Mouse (Mus musculus) hindbrain, embryonic 15.5 days (tissue): ENCODE data around the gene Gpatch2l. TPM values are rescaled to one million over a fixed set of nuclear protein-coding genes. Genes with fewer than 3 reads are reported as not detected.

Experiments used
- ATAC-seq: fragments of 200-750 bp; cut with Nextera tagmentation; 2 replicates; pipeline ENCODE4 v1.8.0; 2017; ENCODE audit warnings: low read depth, moderate number of reproducible peaks, moderate TSS enrichment; ENCODE audit not compliant: low FRiP score
- H3K27ac ChIP-seq: fragments of 300-500 bp; sonication (generic); replicated peaks from 2 replicates; pipeline ENCODE4 v1.5.1; 2015; ENCODE audit warnings: mild to moderate bottlenecking, inconsistent platforms
- H3K27me3 ChIP-seq: fragments of 300-500 bp; sonication (generic); 2 replicates; pipeline ENCODE4 v1.6.1; 2015; ENCODE audit warnings: control low read depth, inconsistent platforms
- H3K36me3 ChIP-seq: fragments of 300-500 bp; sonication (generic); 2 replicates; pipeline ENCODE4 v1.6.1; 2015; ENCODE audit warnings: control low read depth, inconsistent platforms
- H3K4me1 ChIP-seq: fragments of 300-500 bp; sonication (generic); replicated peaks from 2 replicates; pipeline ENCODE4 v1.6.1; 2015; ENCODE audit warnings: control low read depth, inconsistent platforms
- H3K4me2 ChIP-seq: fragments of 300-500 bp; sonication (generic); 2 replicates; pipeline ENCODE4 v1.6.1; 2015; ENCODE audit warnings: moderate library complexity, mild to moderate bottlenecking, inconsistent platforms
- H3K4me3 ChIP-seq: fragments of 300-500 bp; sonication (generic); 2 replicates; pipeline ENCODE4 v1.5.1; 2015; ENCODE audit warnings: mild to moderate bottlenecking, inconsistent platforms
- H3K9ac ChIP-seq: fragments of 300-500 bp; sonication (generic); 2 replicates; pipeline ENCODE4 v1.6.1; 2015; ENCODE audit warnings: inconsistent platforms
- H3K9me3 ChIP-seq: fragments of 300-500 bp; sonication (generic); 2 replicates; pipeline ENCODE4 v1.6.1; 2016; ENCODE audit warnings: control low read depth, inconsistent platforms
- WGBS: fragments of 180-500 bp; shearing (Covaris S2); methylation state at CpG from one replicate; pipeline ENCODE4 v1.1.7; 2015; 5-methylcytosine and 5-hydroxymethylcytosine counted together
- polyA plus RNA-seq: library from polyadenylated mRNA; unstranded; fragments of >200 nt; fragmentation: Nextera tagmentation; extraction: Ambion mirVana; gene quantifications from 2 replicates; pipeline ENCODE4 v1.2.1, GENCODE M21; 2015

The Gpatch2l gene
- 26.5 and 29.4 TPM in 2 replicates for polyA plus RNA-seq

- H3K4me2 ChIP-seq = peak within 1 kb of the TSS; percentile 97
- under 1% methylated on average over 58 of the region's 58 CpGs for WGBS
- ATAC-seq = peak; percentile 99
- H3K27me3 ChIP-seq = no peaks in the 10 kb centered on the region
- peak within 1 kb of the TSS; percentile 89 for H3K27ac ChIP-seq
- no peaks in the 10 kb centered on the region for H3K9me3 ChIP-seq
- peak within 1 kb of the TSS; percentile 81 for H3K9ac ChIP-seq
- H3K36me3 ChIP-seq = peaks cover 13% of the 10 kb centered on the region
- peaks cover 37% of the 10 kb centered on the region for H3K4me1 ChIP-seq
- peak within 1 kb of the TSS; percentile 70 for H3K4me3 ChIP-seq
These were observed at the start of gene Gpatch2l for GRCm38 (mm10) chr12:86241604-86242536. TSS of gene Gpatch2l (plus strand) at chr12:86241858.

GRCm38 (mm10) chr12:86192036-86192449 lies 49.6 kb upstream of the Gpatch2l start:
- Histone ChIP-seq H3K27ac (no peak overlapping the region), H3K36me3 (no peaks in the 10 kb centered on the region), H3K9ac (no peak overlapping the region), H3K27me3 (no peaks in the 10 kb centered on the region), H3K9me3 (no peaks in the 10 kb centered on the region), H3K4me3 (no peak overlapping the region), H3K4me1 (peaks cover 26% of the 10 kb centered on the region), H3K4me2 (peak overlapping the region; percentile 35)
- 24% methylated on average over 15 of the region's 15 CpGs for WGBS
- ATAC-seq = peak; percentile 72; the same call in 1 of the 2 replicates

GRCm38 (mm10) chr12:86196944-86197343 lies 44.7 kb upstream of the Gpatch2l start:
- Histone ChIP-seq H3K36me3 (no peaks in the 10 kb centered on the region), H3K4me1 (peaks cover 9% of the 10 kb centered on the region), H3K27ac (no peak overlapping the region), H3K27me3 (no peaks in the 10 kb centered on the region), H3K9me3 (no peaks in the 10 kb centered on the region), H3K9ac (no peak overlapping the region), H3K4me3 (no peak overlapping the region), H3K4me2 (no peak overlapping the region)
- 96% methylated on average over 7 of the region's 7 CpGs for WGBS
- no peak for ATAC-seq

GRCm38 (mm10) chr12:86203443-86204057 lies 38.1 kb upstream of the Gpatch2l start:
- Histone ChIP-seq H3K27me3 (no peaks in the 10 kb centered on the region), H3K4me3 (no peak overlapping the region), H3K9ac (no peak overlapping the region), H3K27ac (no peak overlapping the region), H3K9me3 (no peaks in the 10 kb centered on the region), H3K36me3 (no peaks in the 10 kb centered on the region), H3K4me2 (no peak overlapping the region), H3K4me1 (no peaks in the 10 kb centered on the region)
- WGBS = 44% methylated on average over 8 of the region's 8 CpGs
- ATAC-seq = no peak

- Histone ChIP-seq H3K9me3 (no peaks in the 10 kb centered on the region), H3K4me1 (peaks cover 26% of the 10 kb centered on the region), H3K4me3 (peak overlapping the region; percentile 22), H3K27me3 (peaks cover 30% of the 10 kb centered on the region), H3K9ac (no peak overlapping the region), H3K27ac (no peak overlapping the region), H3K4me2 (peak overlapping the region; percentile 51), H3K36me3 (no peaks in the 10 kb centered on the region)
- 0% methylated on average over 19 of the region's 19 CpGs for WGBS
- peak; percentile 67 for ATAC-seq
These were observed 30.5 kb upstream of the Gpatch2l start for GRCm38 (mm10) chr12:86211099-86211520.

GRCm38 (mm10) chr12:86212693-86213470 lies 28.8 kb upstream of the Gpatch2l start:
- H3K4me1 ChIP-seq = peaks cover 37% of the 10 kb centered on the region
- H3K27ac ChIP-seq = no peak overlapping the region
- H3K4me3 ChIP-seq = no peak overlapping the region
- H3K27me3 ChIP-seq = peaks cover 32% of the 10 kb centered on the region
- ATAC-seq = no peak
- no peaks in the 10 kb centered on the region for H3K9me3 ChIP-seq
- 37% methylated on average over 15 of the region's 15 CpGs for WGBS
- no peaks in the 10 kb centered on the region for H3K36me3 ChIP-seq
- no peak overlapping the region for H3K9ac ChIP-seq
- H3K4me2 ChIP-seq = no peak overlapping the region

GRCm38 (mm10) chr12:86214201-86214600 lies 27.5 kb upstream of the Gpatch2l start:
- WGBS = 5% methylated on average over 24 of the region's 24 CpGs
- Histone ChIP-seq H3K4me3 (no peak overlapping the region), H3K27me3 (peaks cover 32% of the 10 kb centered on the region), H3K9ac (no peak overlapping the region), H3K4me1 (peaks cover 37% of the 10 kb centered on the region), H3K9me3 (no peaks in the 10 kb centered on the region), H3K27ac (no peak overlapping the region), H3K36me3 (no peaks in the 10 kb centered on the region), H3K4me2 (peak overlapping the region; percentile 40)
- no peak for ATAC-seq

- Histone ChIP-seq H3K27me3 (peaks cover 28% of the 10 kb centered on the region), H3K4me1 (peaks cover 39% of the 10 kb centered on the region), H3K4me2 (peak overlapping the region; percentile 53), H3K9ac (0 out of 2 replicates have a peak overlapping the region, but pooled peaks have one; percentile 35), H3K27ac (peak overlapping the region; percentile 50; the same call in 1 of the 2 replicates), H3K9me3 (no peaks in the 10 kb centered on the region), H3K4me3 (peak overlapping the region; percentile 24), H3K36me3 (no peaks in the 10 kb centered on the region)
- ATAC-seq = no peak; the same call in 1 of the 2 replicates
- WGBS = 2% methylated on average over 22 of the region's 22 CpGs
These were observed 24.8 kb upstream of the Gpatch2l start for GRCm38 (mm10) chr12:86216687-86217421.

GRCm38 (mm10) chr12:86220200-86221021 lies 21.2 kb upstream of the Gpatch2l start:
- Histone ChIP-seq H3K4me3 (peak overlapping the region; percentile 37), H3K27me3 (peaks cover 7% of the 10 kb centered on the region; the same call in 1 of the 2 replicates), H3K9ac (peak overlapping the region; percentile 42), H3K36me3 (no peaks in the 10 kb centered on the region), H3K4me1 (peaks cover 24% of the 10 kb centered on the region), H3K27ac (no peak overlapping the region), H3K9me3 (no peaks in the 10 kb centered on the region), H3K4me2 (peak overlapping the region; percentile 84)
- 5% methylated on average over 38 of the region's 38 CpGs for WGBS
- ATAC-seq = peak; percentile 65; the same call in 1 of the 2 replicates

GRCm38 (mm10) chr12:86221074-86221703 lies 20.5 kb upstream of the Gpatch2l start:
- Histone ChIP-seq H3K4me3 (peak overlapping the region; percentile 37), H3K36me3 (no peaks in the 10 kb centered on the region), H3K4me2 (peak overlapping the region; percentile 84), H3K9ac (no peak overlapping the region), H3K9me3 (no peaks in the 10 kb centered on the region), H3K4me1 (peaks cover 22% of the 10 kb centered on the region), H3K27me3 (peaks cover 3% of the 10 kb centered on the region; the same call in 1 of the 2 replicates), H3K27ac (no peak overlapping the region)
- 44% methylated on average over 16 of the region's 16 CpGs for WGBS
- no peak for ATAC-seq
